Mouse (Mus musculus) thymus, adult 2 months (tissue): ENCODE data around the gene Lmna.
A peak's percentile ranks its signal among the peaks of the same experiment; 100 is the strongest.

Experiments
- CTCF ChIP-seq: fragments of 200-500 bp; IDR thresholded peaks from 2 replicates; pipeline ENCODE4 v1.5.1; 2012; ENCODE audit warnings: mild to moderate bottlenecking, control low read depth, low read length, moderate library complexity, borderline replicate concordance; ENCODE audit not compliant: control insufficient read depth, poor library complexity, insufficient read depth; ENCODE audit errors: extremely low read depth
- POLR2A ChIP-seq: fragments of 200-500 bp; IDR thresholded peaks from 2 replicates; pipeline ENCODE4 v1.6.1; 2012; ENCODE audit warnings: mild to moderate bottlenecking, low read length, control low read depth, moderate library complexity; ENCODE audit not compliant: control insufficient read depth, poor library complexity, insufficient read depth; ENCODE audit errors: extremely low read depth

DNA sequence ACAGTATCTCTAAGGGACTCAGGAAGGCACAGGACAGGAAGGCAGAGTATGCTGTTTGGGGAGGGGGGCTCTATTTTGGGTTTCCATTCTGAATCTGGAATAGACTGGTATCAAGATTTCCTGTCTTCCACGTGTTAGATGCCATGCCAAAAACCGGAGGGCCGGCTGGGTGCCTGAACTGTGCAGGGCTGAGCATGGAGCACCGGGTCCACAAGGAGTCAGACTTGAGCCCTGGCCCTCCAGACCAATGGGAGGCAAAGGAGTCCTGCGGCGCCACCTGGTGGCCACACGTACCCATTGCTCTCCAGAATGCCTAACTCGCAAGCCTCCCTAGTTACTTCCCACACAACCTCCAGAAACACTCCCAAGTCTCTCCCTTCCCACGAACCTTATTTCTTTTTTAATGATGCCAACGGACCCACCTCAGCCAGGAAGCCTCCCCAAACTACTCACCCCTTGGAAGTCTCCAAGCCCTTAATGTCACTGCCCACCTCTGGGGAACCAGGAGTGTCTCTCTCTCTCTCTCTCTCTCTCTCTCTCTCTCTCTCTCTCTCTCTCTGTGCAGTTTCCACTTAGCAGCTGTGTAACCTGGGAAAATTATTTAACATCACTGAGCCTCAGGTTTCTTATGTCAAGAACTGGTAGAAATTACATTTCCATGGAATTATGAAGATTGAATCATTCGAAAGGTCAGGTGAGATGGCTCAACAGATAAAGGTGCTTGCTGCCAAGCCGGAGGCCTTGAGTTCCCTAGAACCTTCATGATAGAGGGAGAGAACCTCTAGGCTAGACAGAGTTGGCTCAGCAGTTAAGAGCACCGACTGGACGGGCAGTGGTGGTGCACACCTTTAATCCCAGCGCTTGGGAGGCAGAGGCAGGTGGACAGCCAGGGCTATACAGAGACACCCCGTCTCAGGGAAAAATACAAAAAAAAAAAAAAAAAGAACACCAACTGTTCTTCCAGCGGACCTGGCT, 16.7 kb upstream of the Lmna start:
- TF ChIP-seq POLR2A (no peak), CTCF (peak; percentile 98)
